12 mouse cellular contexts compared by ENCODE assay signal in the genomic region with DNA sequence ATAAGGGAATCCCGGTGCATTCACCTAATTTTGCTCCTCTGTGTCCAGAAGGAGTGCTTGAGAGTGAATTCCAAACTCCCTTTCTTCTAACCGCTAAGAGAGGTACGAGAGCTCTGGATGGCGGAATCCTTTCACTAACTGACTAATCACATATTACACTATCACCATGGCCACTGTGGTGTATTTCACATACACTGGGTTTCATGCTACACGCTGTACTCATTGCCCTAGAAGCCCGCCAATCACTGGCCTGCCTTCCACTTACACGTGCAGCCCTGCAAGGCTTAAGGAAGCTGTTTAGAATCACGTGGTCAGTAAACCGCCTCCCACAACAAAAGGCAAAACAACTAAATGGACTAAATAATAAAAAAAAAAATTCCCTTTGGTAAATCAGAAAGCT.
DNase-seq lines count a peak whose midpoint lies in the region; ATAC-seq and TF ChIP-seq lines count a peak whose summit lies in the region.
"Had no signal": no experiment of that assay in that cellular context is flagged by ENCODE, and none has a peak within 500 bp of the region (broad histone marks: within the 10 kb centered on the region; RNA-seq: fewer than 3 reads in every experiment).

No protein-coding gene starts in this region.

- no peaks in the 10 kb centered on the region; the same call in 1 of the 2 replicates for H3K4me1 ChIP-seq in lung, embryonic 15.5 days
- H3K4me1 ChIP-seq in lung, adult 2 months (ENCODE audit: control insufficient read depth, insufficient read depth, low read length) = no peaks in the 10 kb centered on the region
- H3K4me1 ChIP-seq in forebrain, embryonic 11.5 days (replicated peaks; ENCODE audit: control insufficient read depth, insufficient read depth, low read length) = peaks cover 4% of the 10 kb centered on the region
- H3K4me1 ChIP-seq in limb, embryonic 10.5 days = peaks cover 47% of the 10 kb centered on the region
- H3K4me1 ChIP-seq in stomach, postnatal 0 days (replicated peaks; ENCODE audit: control insufficient read depth, insufficient read depth) = no peaks in the 10 kb centered on the region

- no peak for TF ChIP-seq CTCF in lung, adult 2 months (IDR thresholded peaks at IDR 0.05; ENCODE audit: insufficient read depth, low read length)
- TF ChIP-seq CTCF in stomach, postnatal 0 days (IDR thresholded peaks at IDR 0.05; ENCODE audit: low read depth) = no peak

- no peak for TF ChIP-seq POLR2A in lung, adult 2 months (IDR thresholded peaks at IDR 0.05; ENCODE audit: borderline replicate concordance, extremely low read depth, low read depth, low read length)

- no peak overlapping the region for H3K9ac ChIP-seq in lung, embryonic 15.5 days
- H3K9ac ChIP-seq in forebrain, embryonic 11.5 days (ENCODE audit: low read length) = peak overlapping the region; percentile 30; the same call in 1 of the 2 replicates
- H3K9ac ChIP-seq in stomach, postnatal 0 days (ENCODE audit: low read length) = no peak overlapping the region

- no peak overlapping the region for H3K27ac ChIP-seq in lung, embryonic 15.5 days
- H3K27ac ChIP-seq in forebrain, embryonic 11.5 days (ENCODE audit: low read depth, low read length) = no peak overlapping the region
- H3K27ac ChIP-seq in limb, embryonic 10.5 days = peak overlapping the region; percentile 78
- no peak overlapping the region for H3K27ac ChIP-seq in stomach, postnatal 0 days (replicated peaks)

- no peak for ATAC-seq in lung, embryonic 15.5 days (ENCODE audit: borderline replicate concordance, extremely low read depth, low FRiP score, low TSS enrichment)
- ATAC-seq in forebrain, embryonic 11.5 days (replicated peaks; ENCODE audit: low FRiP score) = peak; percentile 64
- ATAC-seq in stomach, postnatal 0 days (ENCODE audit: low FRiP score, low TSS enrichment) = peak; percentile 53; the same call in 1 of the 2 replicates
- ATAC-seq: Patski had no signal

- no peak overlapping the region for H3K4me3 ChIP-seq in lung, embryonic 15.5 days
- H3K4me3 ChIP-seq in lung, adult 2 months (replicated peaks; ENCODE audit: extremely low read depth, low read depth, low read length) = no peak overlapping the region
- H3K4me3 ChIP-seq in forebrain, embryonic 11.5 days (ENCODE audit: low read depth, low read length) = no peak overlapping the region
- 0 out of 2 replicates have a peak overlapping the region, but pooled peaks have one; percentile 17 for H3K4me3 ChIP-seq in limb, embryonic 10.5 days
- H3K4me3 ChIP-seq in stomach, postnatal 0 days (ENCODE audit: low read depth, low read length) = no peak overlapping the region

- DNase-seq in lung, adult 2 months = no peak
- peak; percentile 61 for DNase-seq in forebrain, embryonic 11.5 days (ENCODE audit: low spot score)
- DNase-seq in limb, embryonic 10.5 days (ENCODE audit: low spot score) = no peak
- no peak for DNase-seq in stomach, postnatal 0 days (ENCODE audit: low spot score)
- DNase-seq in frontal cortex, postnatal 25 days (ENCODE audit: low spot score in 2 of 2) = no peak
- no peak for DNase-seq in ovary, adult 18-20 months (ENCODE audit: low spot score)
- DNase-seq: cerebellum, adult 11 months; kidney, adult 9 months; liver; spleen, adult 18-20 months had no signal

- no peaks in the 10 kb centered on the region for H3K36me3 ChIP-seq in lung, embryonic 15.5 days
- no peaks in the 10 kb centered on the region for H3K36me3 ChIP-seq in forebrain, embryonic 11.5 days (ENCODE audit: control insufficient read depth, insufficient read depth, low read length)
- H3K36me3 ChIP-seq in limb, embryonic 10.5 days = no peaks in the 10 kb centered on the region
- no peaks in the 10 kb centered on the region for H3K36me3 ChIP-seq in stomach, postnatal 0 days (ENCODE audit: control insufficient read depth, insufficient read depth, low read length)

- no peaks in the 10 kb centered on the region for H3K9me3 ChIP-seq in lung, embryonic 15.5 days
- H3K9me3 ChIP-seq in forebrain, embryonic 11.5 days (ENCODE audit: control insufficient read depth, low read length) = no peaks in the 10 kb centered on the region
- no peaks in the 10 kb centered on the region for H3K9me3 ChIP-seq in limb, embryonic 10.5 days (replicated peaks)
- no peaks in the 10 kb centered on the region for H3K9me3 ChIP-seq in stomach, postnatal 0 days (ENCODE audit: control insufficient read depth, low read length)

- 0 out of 2 replicates have a peak overlapping the region, but pooled peaks have one; percentile 10 for H3K4me2 ChIP-seq in lung, embryonic 15.5 days
- peak overlapping the region; percentile 39; the same call in 1 of the 2 replicates for H3K4me2 ChIP-seq in forebrain, embryonic 11.5 days (ENCODE audit: low read depth, low read length, severe bottlenecking)
- no peak overlapping the region for H3K4me2 ChIP-seq in stomach, postnatal 0 days (replicated peaks; ENCODE audit: low read depth)

- peaks cover 83% of the 10 kb centered on the region for H3K27me3 ChIP-seq in lung, embryonic 15.5 days
- H3K27me3 ChIP-seq in forebrain, embryonic 11.5 days (ENCODE audit: control insufficient read depth, insufficient read depth, low read length) = peaks cover 2% of the 10 kb centered on the region; the same call in 1 of the 2 replicates
- H3K27me3 ChIP-seq in limb, embryonic 10.5 days (ENCODE audit: low read depth, poor library complexity, severe bottlenecking) = no peaks in the 10 kb centered on the region
- no peaks in the 10 kb centered on the region for H3K27me3 ChIP-seq in stomach, postnatal 0 days (ENCODE audit: control insufficient read depth, insufficient read depth, low read length)
- H3K27me3 ChIP-seq: Patski had no signal

- 48% methylated on average over 9 of the region's 9 CpGs for WGBS in lung, embryonic 15.5 days
- 52% methylated on average over 9 of the region's 9 CpGs for WGBS in lung, adult 2 months
- WGBS in forebrain, embryonic 11.5 days = 26% methylated on average over 9 of the region's 9 CpGs
- 58% methylated on average over 9 of the region's 9 CpGs for WGBS in limb, embryonic 10.5 days
- 73% methylated on average over 9 of the region's 9 CpGs for WGBS in stomach, postnatal 0 days

- TF ChIP-seq EP300 in stomach, postnatal 0 days (optimal IDR thresholded peaks at IDR 0.05) = no peak
